Mouse (Mus musculus) hindbrain, embryonic 13.5 days (tissue): ENCODE measurements around the gene Tiam2. TPM values are rescaled to one million over a fixed set of nuclear protein-coding genes. Genes with fewer than 3 reads are reported as not detected.

Experiments used
- ATAC-seq: fragments of 200-750 bp; cut with Nextera tagmentation; 2 replicates; pipeline ENCODE4 v1.8.0; 2017; ENCODE audit warnings: moderate TSS enrichment; ENCODE audit not compliant: low FRiP score
- H3K27ac ChIP-seq: fragments of 300-500 bp; sonication (generic); 2 replicates; pipeline ENCODE4 v1.5.1; 2015; ENCODE audit warnings: inconsistent platforms, mild to moderate bottlenecking, moderate library complexity
- H3K27me3 ChIP-seq: fragments of 300-500 bp; sonication (generic); 2 replicates; pipeline ENCODE4 v1.6.1; 2015; ENCODE audit warnings: mild to moderate bottlenecking, inconsistent platforms
- H3K36me3 ChIP-seq: fragments of 300-500 bp; sonication (generic); 2 replicates; pipeline ENCODE4 v1.6.1; 2015; ENCODE audit warnings: mild to moderate bottlenecking, inconsistent platforms
- H3K4me1 ChIP-seq: fragments of 300-500 bp; sonication (generic); replicated peaks from 2 replicates; pipeline ENCODE4 v1.6.1; 2015; ENCODE audit warnings: inconsistent platforms
- H3K4me2 ChIP-seq: fragments of 300-500 bp; sonication (generic); 2 replicates; pipeline ENCODE4 v1.6.1; 2015; ENCODE audit warnings: inconsistent platforms, mild to moderate bottlenecking, moderate library complexity
- H3K4me3 ChIP-seq: fragments of 300-500 bp; sonication (generic); 2 replicates; pipeline ENCODE4 v1.5.1; 2015; ENCODE audit warnings: mild to moderate bottlenecking, inconsistent platforms
- H3K9ac ChIP-seq: fragments of 300-500 bp; sonication (generic); 2 replicates; pipeline ENCODE4 v1.6.1; 2015; ENCODE audit warnings: mild to moderate bottlenecking, inconsistent platforms
- H3K9me3 ChIP-seq: fragments of 300-500 bp; sonication (generic); 2 replicates; pipeline ENCODE4 v1.6.1; 2016; ENCODE audit warnings: inconsistent platforms
- WGBS: fragments of 180-500 bp; shearing (Covaris S2); methylation state at CpG from one replicate; pipeline ENCODE4 v1.1.7; 2015; 5-methylcytosine and 5-hydroxymethylcytosine counted together
- polyA plus RNA-seq: library from polyadenylated mRNA; unstranded; fragments of >200 nt; fragmentation: Nextera tagmentation; extraction: Ambion mirVana; gene quantifications from 2 replicates; pipeline ENCODE4 v1.2.1, GENCODE M21; 2015

Gene Tiam2
- polyA plus RNA-seq, 1 experiment from 2014 or later, result 4.1 TPM

DNA sequence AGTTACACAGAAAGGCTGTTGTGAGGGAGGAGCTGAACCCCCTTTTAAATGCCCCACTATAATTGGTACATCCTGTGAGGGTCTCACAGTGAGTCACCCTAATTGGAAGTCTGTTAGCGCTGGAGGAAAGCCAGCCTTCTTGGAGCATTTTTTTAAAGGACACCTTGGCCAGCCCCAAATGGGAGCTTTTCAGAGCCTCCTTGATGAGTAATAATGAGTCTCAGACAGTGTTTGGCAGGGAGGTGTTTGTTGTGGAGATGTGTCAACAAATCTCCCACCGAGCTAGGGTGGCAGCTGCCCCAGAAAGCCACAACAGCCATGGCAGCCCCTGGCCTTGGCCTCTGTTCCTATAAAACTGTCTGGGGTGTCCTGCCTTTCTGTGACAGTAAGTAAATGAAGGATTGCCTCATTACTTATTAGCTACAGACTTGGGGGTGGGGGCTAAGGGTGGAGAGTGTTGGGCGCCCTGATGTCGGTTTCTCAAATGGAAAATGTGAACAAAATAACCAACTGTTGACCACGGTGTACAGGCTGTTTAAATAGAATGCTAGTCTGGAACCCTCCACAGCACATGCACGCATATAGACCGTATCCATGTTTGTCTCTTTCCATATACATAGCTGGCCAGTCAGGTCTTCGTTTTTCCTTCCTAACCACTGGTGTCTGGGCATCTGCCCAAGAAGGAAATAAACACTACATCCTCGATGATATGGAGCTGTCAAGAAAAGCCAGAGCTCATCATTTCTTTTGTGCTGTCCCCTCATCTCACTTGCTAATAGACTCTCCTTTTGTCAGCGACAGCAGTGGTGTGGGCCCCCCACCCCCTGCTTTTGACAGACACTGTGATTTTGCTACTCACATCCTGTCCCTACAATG is 116.4 kb downstream of the Tiam2 start:
- Histone ChIP-seq H3K4me2 (no peak overlapping the region), H3K27me3 (no peaks in the 10 kb centered on the region), H3K9ac (no peak overlapping the region), H3K4me3 (no peak overlapping the region), H3K36me3 (no peaks in the 10 kb centered on the region), H3K27ac (peak overlapping the region; percentile 9; the same call in 1 of the 2 replicates), H3K4me1 (peaks cover 6% of the 10 kb centered on the region; the same call in 1 of the 2 replicates), H3K9me3 (no peaks in the 10 kb centered on the region)
- ATAC-seq, result peak; percentile 84
- WGBS, result 55% methylated on average over 10 of the region's 10 CpGs

DNA sequence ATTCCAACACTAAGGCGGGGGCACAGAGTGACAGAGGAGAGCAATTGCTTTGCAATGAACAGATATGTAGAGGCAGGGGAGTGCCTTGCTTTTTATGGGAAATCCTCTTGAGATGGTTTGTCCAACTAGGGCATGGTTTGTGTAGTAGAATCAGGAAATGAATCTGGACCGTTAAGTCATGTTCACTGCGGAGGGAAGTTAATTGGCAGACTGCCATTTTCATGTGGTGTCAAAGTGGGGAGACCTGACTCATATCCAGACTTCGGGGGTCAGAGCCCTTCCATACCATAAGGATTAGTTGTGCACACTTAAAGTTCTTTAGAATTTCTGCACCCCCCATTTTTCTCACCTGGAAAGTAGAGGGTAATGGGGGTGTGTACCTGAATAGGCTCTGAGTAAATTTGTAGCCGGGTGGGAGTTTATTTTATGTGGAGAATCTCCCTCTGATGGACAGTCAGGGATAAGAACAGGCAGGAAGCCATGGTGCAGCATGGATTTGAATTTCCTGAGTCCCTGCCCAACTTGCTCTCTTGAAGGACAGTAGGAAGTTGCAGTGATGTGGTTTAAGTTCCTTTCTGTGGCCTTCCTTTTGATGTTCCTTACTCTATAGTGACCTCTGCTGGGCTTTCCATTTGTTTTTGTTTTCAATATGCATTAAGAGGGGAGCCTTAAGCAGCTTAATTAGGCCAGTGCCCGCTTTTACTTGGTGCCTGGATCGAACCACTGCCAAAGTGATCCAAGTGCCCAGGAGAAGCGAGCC is 120.0 kb downstream of the Tiam2 start:
- Histone ChIP-seq H3K4me1 (peaks cover 6% of the 10 kb centered on the region; the same call in 1 of the 2 replicates), H3K4me2 (no peak overlapping the region), H3K9me3 (no peaks in the 10 kb centered on the region), H3K27me3 (no peaks in the 10 kb centered on the region), H3K4me3 (no peak overlapping the region), H3K36me3 (no peaks in the 10 kb centered on the region), H3K9ac (no peak overlapping the region), H3K27ac (no peak overlapping the region)
- ATAC-seq, result no peak
- WGBS, result 63% methylated on average over 8 of the region's 8 CpGs

DNA sequence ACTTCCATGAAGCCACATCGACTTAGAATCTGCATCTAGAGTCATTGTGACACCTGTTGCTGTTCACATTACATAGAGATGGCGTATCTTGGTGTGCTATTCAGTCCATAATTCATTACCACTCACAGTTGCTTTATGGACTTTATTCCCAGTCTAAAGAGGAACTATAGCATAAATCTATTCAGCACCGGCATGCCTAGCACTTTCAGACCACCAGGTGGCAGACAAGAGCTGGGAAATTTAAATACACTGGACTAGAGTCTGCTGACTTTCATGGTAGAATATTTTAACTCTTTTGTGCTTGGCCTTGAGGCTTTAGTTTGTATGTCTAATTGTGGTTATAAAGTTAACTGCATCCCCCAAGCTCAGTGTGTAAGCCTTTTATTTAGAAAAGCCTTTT is 122.4 kb downstream of the Tiam2 start:
- no peak for ATAC-seq
- no peak overlapping the region for H3K4me2 ChIP-seq
- 28% methylated on average over 3 of the region's 3 CpGs for WGBS
- H3K4me1 ChIP-seq, result no peaks in the 10 kb centered on the region
- H3K4me3 ChIP-seq, result no peak overlapping the region
- H3K36me3 ChIP-seq, result no peaks in the 10 kb centered on the region
- no peak overlapping the region for H3K9ac ChIP-seq
- no peaks in the 10 kb centered on the region for H3K27me3 ChIP-seq
- H3K27ac ChIP-seq, result no peak overlapping the region
- no peaks in the 10 kb centered on the region for H3K9me3 ChIP-seq

DNA sequence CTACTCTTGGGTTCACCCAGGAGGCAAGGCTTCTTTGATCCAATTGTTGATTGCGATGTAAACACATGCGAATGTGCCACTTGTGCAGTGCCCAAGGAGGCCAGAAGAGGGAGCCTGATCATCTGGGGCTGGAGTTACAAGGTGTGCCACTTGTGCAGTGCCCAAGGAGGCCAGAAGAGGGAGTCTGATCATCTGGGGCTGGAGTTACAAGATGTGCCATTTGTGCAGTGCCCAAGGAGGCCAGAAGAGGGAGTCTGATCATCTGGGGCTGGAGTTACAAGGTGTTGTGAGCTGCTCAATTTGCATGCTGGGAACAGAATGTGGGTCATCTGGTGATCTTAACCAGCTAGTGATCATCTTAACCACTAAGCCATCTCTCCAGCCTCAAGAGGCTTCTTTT is 124.7 kb downstream of the Tiam2 start:
- no peak overlapping the region for H3K4me3 ChIP-seq
- no peak overlapping the region for H3K27ac ChIP-seq
- no peak overlapping the region for H3K9ac ChIP-seq
- H3K27me3 ChIP-seq, result no peaks in the 10 kb centered on the region
- no peak overlapping the region for H3K4me2 ChIP-seq
- H3K4me1 ChIP-seq, result peaks cover 5% of the 10 kb centered on the region; the same call in 1 of the 2 replicates
- WGBS, result 59% methylated on average over 2 of the region's 2 CpGs
- no peaks in the 10 kb centered on the region for H3K9me3 ChIP-seq
- H3K36me3 ChIP-seq, result no peaks in the 10 kb centered on the region
- no peak for ATAC-seq

DNA sequence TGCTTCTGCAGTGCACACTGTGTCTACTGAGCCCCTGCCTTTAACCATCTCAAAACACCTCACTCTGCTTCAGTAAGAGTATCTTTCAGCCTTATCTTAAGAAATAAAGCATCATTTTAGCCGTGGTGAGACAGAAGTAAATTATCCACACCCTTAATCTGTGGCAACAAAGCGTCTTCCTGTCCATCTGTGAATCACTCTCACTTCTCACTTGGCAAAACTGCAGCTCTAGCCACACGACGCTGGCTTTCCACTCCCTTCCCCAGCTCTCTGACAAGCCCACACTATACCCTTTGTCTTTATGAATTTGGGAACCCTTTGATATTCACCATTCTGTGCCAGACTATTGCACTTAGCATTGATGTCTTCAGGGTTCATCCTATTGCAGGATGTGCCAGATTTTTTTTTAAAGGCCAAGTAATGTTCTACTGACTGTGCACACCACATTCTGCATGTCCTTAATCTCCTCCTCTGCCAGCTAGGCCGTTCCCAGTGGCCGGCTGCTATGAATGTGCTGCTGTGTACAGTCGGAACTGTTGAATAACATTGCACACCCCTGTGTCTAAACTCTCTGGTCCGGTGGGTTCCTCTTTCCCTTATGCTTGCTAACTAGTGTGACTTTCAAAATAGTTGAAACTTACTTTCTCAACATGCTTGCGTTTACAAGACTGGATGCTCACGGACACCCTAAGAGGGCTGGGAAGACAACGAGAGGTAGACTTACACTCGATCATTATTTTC is 126.4 kb downstream of the Tiam2 start:
- H3K9ac ChIP-seq, result no peak overlapping the region
- no peaks in the 10 kb centered on the region for H3K36me3 ChIP-seq
- peaks cover 5% of the 10 kb centered on the region; the same call in 1 of the 2 replicates for H3K4me1 ChIP-seq
- ATAC-seq, result no peak
- H3K9me3 ChIP-seq, result no peaks in the 10 kb centered on the region
- H3K4me2 ChIP-seq, result no peak overlapping the region
- 89% methylated on average over 12 of the region's 12 CpGs for WGBS
- no peaks in the 10 kb centered on the region for H3K27me3 ChIP-seq
- no peak overlapping the region for H3K27ac ChIP-seq
- H3K4me3 ChIP-seq, result no peak overlapping the region

DNA sequence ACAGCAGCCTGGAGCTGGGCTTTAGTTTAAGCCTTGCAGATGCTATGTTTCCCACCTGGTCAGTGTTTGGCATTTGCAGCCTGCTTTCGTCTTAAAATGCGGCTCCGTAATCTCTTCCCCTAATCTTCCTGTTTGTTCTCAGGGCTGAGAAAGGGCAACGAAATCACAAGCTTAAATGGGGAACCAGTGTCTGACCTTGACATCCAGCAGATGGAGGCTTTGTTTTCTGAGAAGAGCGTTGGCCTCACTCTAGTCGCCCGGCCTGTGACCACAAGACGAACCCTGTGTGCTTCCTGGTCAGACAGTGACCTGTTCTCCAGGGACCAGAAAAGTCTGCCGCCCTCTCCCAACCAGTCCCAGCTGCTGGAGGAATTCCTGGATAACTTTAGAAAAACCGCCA is 127.6 kb downstream of the Tiam2 start:
- peaks cover 5% of the 10 kb centered on the region; the same call in 1 of the 2 replicates for H3K4me1 ChIP-seq
- 44% methylated on average over 10 of the region's 10 CpGs for WGBS
- H3K9ac ChIP-seq, result no peak overlapping the region
- no peak for ATAC-seq
- no peak overlapping the region for H3K4me3 ChIP-seq
- H3K36me3 ChIP-seq, result no peaks in the 10 kb centered on the region
- H3K27me3 ChIP-seq, result no peaks in the 10 kb centered on the region
- H3K9me3 ChIP-seq, result no peaks in the 10 kb centered on the region
- no peak overlapping the region for H3K4me2 ChIP-seq
- no peak overlapping the region for H3K27ac ChIP-seq

DNA sequence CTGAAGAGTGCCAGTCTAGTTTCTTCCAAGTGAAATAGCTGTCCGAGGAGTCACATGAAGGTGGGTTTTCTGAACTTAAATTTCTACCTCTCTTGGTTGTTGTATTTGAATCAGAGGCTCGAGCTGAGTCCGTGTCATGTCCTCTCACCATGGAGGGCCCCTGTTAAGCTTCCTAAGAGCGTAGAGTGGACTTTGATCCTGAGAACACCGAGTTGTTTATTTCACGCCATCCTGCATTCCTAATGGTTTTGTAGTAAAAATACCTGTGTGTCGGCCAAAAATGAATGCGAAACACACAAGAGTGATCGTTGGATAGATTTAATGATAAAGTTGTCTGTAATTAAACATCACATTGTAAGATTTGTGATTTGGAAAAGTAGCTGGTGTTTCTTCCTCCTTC is 128.5 kb downstream of the Tiam2 start:
- H3K4me3 ChIP-seq, result no peak overlapping the region
- no peak overlapping the region for H3K9ac ChIP-seq
- no peak for ATAC-seq
- WGBS, result 94% methylated on average over 9 of the region's 9 CpGs
- H3K36me3 ChIP-seq, result no peaks in the 10 kb centered on the region
- H3K4me1 ChIP-seq, result peaks cover 5% of the 10 kb centered on the region; the same call in 1 of the 2 replicates
- H3K27ac ChIP-seq, result no peak overlapping the region
- no peaks in the 10 kb centered on the region for H3K27me3 ChIP-seq
- H3K4me2 ChIP-seq, result no peak overlapping the region
- H3K9me3 ChIP-seq, result no peaks in the 10 kb centered on the region

DNA sequence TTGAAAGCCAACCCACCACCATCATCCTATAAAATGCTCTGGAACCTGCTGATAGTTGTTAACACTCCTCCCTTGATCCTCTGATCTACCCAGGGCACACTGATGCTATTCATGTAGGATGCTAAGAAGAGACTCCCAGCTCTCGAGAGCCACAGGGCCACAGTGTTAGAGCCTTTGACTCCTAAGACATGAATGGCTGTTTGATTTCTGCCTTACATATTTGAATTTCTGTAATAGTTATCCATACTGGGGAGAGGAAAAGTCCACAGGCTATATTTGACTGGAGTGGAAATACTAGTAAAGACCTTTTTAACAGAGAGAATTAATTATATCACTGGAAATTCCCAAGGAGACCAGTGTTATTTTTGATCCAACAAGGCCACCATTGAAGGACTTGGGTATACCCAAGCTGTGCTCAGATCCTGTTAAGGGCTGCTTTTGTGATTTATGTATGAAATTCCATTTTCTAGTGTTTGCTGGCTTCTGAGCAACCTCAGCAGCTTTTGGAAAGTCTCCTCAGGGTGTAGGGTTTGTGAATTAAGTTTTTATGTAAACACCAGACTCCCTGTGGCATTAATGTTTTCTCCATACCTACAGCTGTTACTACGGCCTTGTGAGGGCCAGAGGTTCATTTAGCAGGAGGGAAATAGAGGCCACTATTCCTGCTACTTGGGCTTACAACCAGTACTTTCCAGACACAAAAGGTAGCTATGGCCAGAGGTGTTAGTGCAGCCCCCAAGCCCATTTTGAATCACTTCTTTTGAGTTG is 131.7 kb downstream of the Tiam2 start:
- H3K4me3 ChIP-seq, result no peak overlapping the region
- peaks cover 5% of the 10 kb centered on the region; the same call in 1 of the 2 replicates for H3K4me1 ChIP-seq
- H3K9me3 ChIP-seq, result no peaks in the 10 kb centered on the region
- no peak overlapping the region for H3K27ac ChIP-seq
- H3K9ac ChIP-seq, result no peak overlapping the region
- WGBS, result 71% methylated on average over 2 of the region's 2 CpGs
- ATAC-seq, result no peak
- no peak overlapping the region for H3K4me2 ChIP-seq
- H3K36me3 ChIP-seq, result no peaks in the 10 kb centered on the region
- no peaks in the 10 kb centered on the region for H3K27me3 ChIP-seq

DNA sequence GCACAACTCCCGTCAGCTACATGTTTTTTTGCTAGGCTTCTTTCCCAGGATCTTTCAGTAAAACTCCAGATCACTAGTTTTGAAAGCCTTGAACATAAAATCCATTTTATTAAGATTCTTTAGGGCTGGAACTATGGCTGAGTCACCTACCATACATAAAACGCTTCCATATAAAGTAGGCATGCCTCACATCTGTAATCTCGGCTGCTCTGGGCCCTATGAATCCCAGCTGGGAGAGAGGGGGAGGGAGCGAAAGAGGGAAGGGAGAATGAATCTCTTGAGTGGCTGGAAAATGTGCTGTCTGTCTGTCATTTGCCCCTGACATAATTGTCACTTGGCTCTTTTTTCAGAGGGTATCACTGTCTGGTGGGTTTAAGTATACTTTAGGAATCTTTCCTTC is 139.5 kb downstream of the Tiam2 start:
- Histone ChIP-seq H3K4me3 (no peak overlapping the region), H3K27me3 (no peaks in the 10 kb centered on the region), H3K9me3 (no peaks in the 10 kb centered on the region), H3K4me1 (peaks cover 15% of the 10 kb centered on the region), H3K9ac (no peak overlapping the region), H3K36me3 (no peaks in the 10 kb centered on the region), H3K27ac (no peak overlapping the region), H3K4me2 (no peak overlapping the region)
- no peak for ATAC-seq
- 76% methylated on average over 4 of the region's 4 CpGs for WGBS

DNA sequence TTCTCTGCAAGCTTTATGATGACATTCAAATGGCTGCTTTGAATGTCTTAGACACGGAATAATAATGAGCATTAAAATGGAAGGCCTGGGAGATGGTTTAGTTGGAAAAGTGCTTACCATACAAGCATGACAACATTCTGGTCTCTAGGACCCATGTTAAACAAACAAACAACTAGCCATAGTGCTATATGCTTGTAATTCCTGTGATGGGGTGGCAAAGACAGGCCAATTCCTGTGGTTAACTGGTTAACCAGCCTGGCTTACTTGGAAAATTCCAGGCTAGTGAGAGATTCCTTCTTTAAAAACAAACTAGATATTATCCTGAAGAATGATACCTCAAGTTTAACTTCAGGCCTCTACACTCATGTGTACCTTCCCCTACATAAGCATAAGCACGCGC is 140.3 kb downstream of the Tiam2 start:
- no peak for ATAC-seq
- Histone ChIP-seq H3K4me3 (no peak overlapping the region), H3K27me3 (no peaks in the 10 kb centered on the region), H3K4me1 (peaks cover 15% of the 10 kb centered on the region), H3K9ac (no peak overlapping the region), H3K4me2 (no peak overlapping the region), H3K27ac (no peak overlapping the region), H3K9me3 (no peaks in the 10 kb centered on the region), H3K36me3 (no peaks in the 10 kb centered on the region)
- 88% methylated on average over 3 of the region's 3 CpGs for WGBS

DNA sequence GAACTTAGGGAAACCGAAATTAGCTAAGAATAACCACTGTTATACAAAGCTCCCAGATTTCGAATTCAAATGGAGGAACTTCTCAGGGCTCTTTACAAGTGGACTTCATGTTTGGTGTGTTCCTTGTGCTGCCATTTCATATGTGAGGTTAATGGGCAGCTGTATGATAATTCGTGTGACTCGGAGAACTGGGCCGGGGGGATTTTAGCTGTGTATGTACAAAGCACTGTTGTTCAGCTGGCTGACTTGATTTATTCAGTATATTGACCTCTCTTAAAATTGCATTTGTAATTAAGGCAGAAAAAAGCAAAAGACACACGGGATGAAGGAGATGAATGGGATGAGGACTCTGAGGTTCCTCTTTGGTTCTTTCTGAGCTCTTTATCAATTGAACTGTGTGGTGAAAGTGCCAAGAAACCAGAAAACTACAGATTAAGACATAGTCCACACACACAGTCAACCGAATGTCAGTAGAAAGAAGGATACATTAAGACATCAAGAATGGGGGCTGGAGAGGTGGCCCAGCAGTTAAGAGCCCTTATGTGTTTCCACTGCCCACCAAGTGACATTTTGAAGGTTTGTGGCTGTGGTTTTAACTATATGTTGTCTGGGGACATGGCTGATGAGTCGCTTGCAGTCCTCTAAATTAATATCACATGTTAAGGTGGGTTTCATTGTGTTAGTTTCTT is 141.4 kb downstream of the Tiam2 start:
- ATAC-seq, result no peak
- no peak overlapping the region for H3K9ac ChIP-seq
- WGBS, result 52% methylated on average over 8 of the region's 8 CpGs

More for the DNA sequence above, 141.4 kb downstream of the Tiam2 start:
- no peaks in the 10 kb centered on the region for H3K36me3 ChIP-seq
- no peak overlapping the region for H3K27ac ChIP-seq
- no peaks in the 10 kb centered on the region for H3K27me3 ChIP-seq
- H3K4me3 ChIP-seq, result no peak overlapping the region
- H3K4me1 ChIP-seq, result peaks cover 15% of the 10 kb centered on the region
- H3K4me2 ChIP-seq, result no peak overlapping the region
- H3K9me3 ChIP-seq, result no peaks in the 10 kb centered on the region
